Mouse (Mus musculus): ENCODE measurements at regions not wholly inside any gene's neighbourhood (a gene's known extent, or its start where the extent isn't known, plus 50 kb on each side); places are given as distances from the start of the nearest gene placed in this dataset.

GRCm38 (mm10) chr10:91583204-91583603, 402.1 kb upstream of the Tmpo start:
- no peak for ATAC-seq

- ATAC-seq, result no peak
Measured at GRCm38 (mm10) chr10:91580959-91581358, 399.8 kb upstream of the Tmpo start.

GRCm38 (mm10) chr10:91575323-91576064, 394.4 kb upstream of the Tmpo start:
- no peak for ATAC-seq

GRCm38 (mm10) chr10:91572796-91573195, 391.7 kb upstream of the Tmpo start:
- no peak for ATAC-seq

- no peak for ATAC-seq
Measured at GRCm38 (mm10) chr10:91569046-91569445, 387.9 kb upstream of the Tmpo start.

- ATAC-seq, result no peak
Measured at GRCm38 (mm10) chr10:91566116-91566774, 385.1 kb upstream of the Tmpo start.

GRCm38 (mm10) chr10:91559307-91559706, 378.2 kb upstream of the Tmpo start:
- no peak for ATAC-seq

- ATAC-seq, result no peak
Measured at GRCm38 (mm10) chr10:91548071-91548470, 367.0 kb upstream of the Tmpo start.

GRCm38 (mm10) chr10:91546140-91546539, 365.0 kb upstream of the Tmpo start:
- ATAC-seq, result no peak

GRCm38 (mm10) chr10:91545421-91545820, 364.3 kb upstream of the Tmpo start:
- no peak for ATAC-seq

GRCm38 (mm10) chr10:91543167-91543918, 362.2 kb upstream of the Tmpo start:
- ATAC-seq, result no peak

GRCm38 (mm10) chr10:91542201-91542604, 361.1 kb upstream of the Tmpo start:
- ATAC-seq, result no peak

- ATAC-seq, result no peak
Measured at GRCm38 (mm10) chr10:91537241-91537640, 356.1 kb upstream of the Tmpo start.

- no peak for ATAC-seq
Measured at GRCm38 (mm10) chr10:91535392-91535791, 354.3 kb upstream of the Tmpo start.

- ATAC-seq, result no peak
Measured at GRCm38 (mm10) chr10:91528305-91528704, 347.2 kb upstream of the Tmpo start.

GRCm38 (mm10) chr10:91521168-91521567, 340.1 kb upstream of the Tmpo start:
- no peak for ATAC-seq

GRCm38 (mm10) chr10:91515021-91515371, 333.9 kb upstream of the Tmpo start:
- ATAC-seq, result no peak

GRCm38 (mm10) chr10:91514163-91515020, 333.3 kb upstream of the Tmpo start:
- no peak for ATAC-seq

GRCm38 (mm10) chr10:91507038-91507437, 325.9 kb upstream of the Tmpo start:
- no peak for ATAC-seq

- no peak for ATAC-seq
Measured at GRCm38 (mm10) chr10:91504891-91505290, 323.8 kb upstream of the Tmpo start.

GRCm38 (mm10) chr10:91498543-91498942, 317.4 kb upstream of the Tmpo start:
- no peak for ATAC-seq

GRCm38 (mm10) chr10:91464691-91465090, 283.6 kb upstream of the Tmpo start:
- no peak for ATAC-seq

All from inflammation-experienced regulatory T-cells, adult 6 months (primary cell).